Mouse (Mus musculus) MEL (cell line): ENCODE data around the gene Rab1a.

Source experiments
- CTCF ChIP-seq, 3 experiments: IDR thresholded peaks in 2 of 3; conservative IDR thresholded peaks in 1 of 3; 2 replicates each; pipeline ENCODE4 v1.5.1; 2011 to 2012; ENCODE audit warnings: low read length in 3 of 3, low read depth in 2 of 3, mild to moderate bottlenecking in 2 of 3, improper control_type of control experiment in 1 of 3, inconsistent platforms in 1 of 3, mixed read lengths in 1 of 3, moderate library complexity in 1 of 3; ENCODE audit not compliant: control insufficient read depth in 1 of 3, insufficient read depth in 1 of 3, poor library complexity in 1 of 3, severe bottlenecking in 1 of 3
- E2F4 ChIP-seq: IDR thresholded peaks from 2 replicates; pipeline ENCODE4 v1.6.1; 2011; ENCODE audit warnings: low read depth, low read length, improper control_type of control experiment, borderline replicate concordance
- EP300 ChIP-seq, 2 experiments: IDR thresholded peaks; 2 replicates each; pipeline ENCODE4 v1.6.1; 2011; ENCODE audit warnings: improper control_type of control experiment in 2 of 2, low read length in 2 of 2, low read depth in 1 of 2, mild to moderate bottlenecking in 1 of 2
- ETS1 ChIP-seq: IDR thresholded peaks from 2 replicates; pipeline ENCODE4 v1.6.1; 2012; ENCODE audit warnings: low read depth, mild to moderate bottlenecking, inconsistent platforms, low read length, improper control_type of control experiment, moderate library complexity
- MXI1 ChIP-seq: IDR thresholded peaks from 2 replicates; pipeline ENCODE4 v1.6.1; 2011; ENCODE audit warnings: mild to moderate bottlenecking, low read depth, low read length, improper control_type of control experiment
- TAL1 ChIP-seq: IDR thresholded peaks from 2 replicates; pipeline ENCODE4 v1.6.1; 2012; ENCODE audit warnings: mild to moderate bottlenecking, inconsistent platforms, low read length, moderate library complexity, mixed read lengths
- TBP ChIP-seq: IDR thresholded peaks from 2 replicates; pipeline ENCODE4 v1.8.0; 2011; ENCODE audit warnings: low read depth, low read length, improper control_type of control experiment
- TCF12 ChIP-seq: IDR thresholded peaks from 2 replicates; pipeline ENCODE4 v1.6.1; 2014; ENCODE audit warnings: low read depth, mild to moderate bottlenecking, inconsistent platforms, low read length, improper control_type of control experiment, moderate library complexity
- ZMIZ1 ChIP-seq: IDR thresholded peaks from 2 replicates; pipeline ENCODE4 v1.6.1; 2012; ENCODE audit warnings: low read depth, mild to moderate bottlenecking, inconsistent platforms, low read length, improper control_type of control experiment, moderate library complexity
- ZNF384 ChIP-seq: IDR thresholded peaks from 2 replicates; pipeline ENCODE4 v1.6.1; 2012; ENCODE audit warnings: low read depth, mild to moderate bottlenecking, inconsistent platforms, low read length, improper control_type of control experiment

GRCm38 (mm10) chr11:20231128-20231878 lies 30.1 kb downstream of the Rab1a start:
- peak; percentile 100 for TF ChIP-seq TAL1
- no peak for TF ChIP-seq E2F4
- peak; percentile 48; the same call in 1 of the 2 replicates for TF ChIP-seq ZNF384
- peak; percentile 100 for TF ChIP-seq TCF12
- TF ChIP-seq EP300 (IDR thresholded peaks at IDR 0.05; ENCODE audit: low read depth in 1 of 2, low read length in 2 of 2): peak; percentile 100
- TF ChIP-seq TBP: peak; percentile 11; the same call in 1 of the 2 replicates
- peak; percentile 100 for TF ChIP-seq ETS1
- no peak for TF ChIP-seq MXI1
- peak; percentile 21 to 62 (median 32); a peak in 5 of 6 replicates for TF ChIP-seq CTCF (IDR thresholded peaks at IDR 0.05 in 2 of 3, conservative IDR thresholded peaks at IDR 0.05 in 1 of 3; ENCODE audit: control insufficient read depth in 1 of 3, insufficient read depth in 1 of 3, low read depth in 2 of 3, low read length in 3 of 3, poor library complexity in 1 of 3, severe bottlenecking in 1 of 3)
- no peak for TF ChIP-seq ZMIZ1
